Mouse (Mus musculus) liver, embryonic 14.5 days (tissue): Measurements from ENCODE around the gene Usp36. TPM values are rescaled to one million over a fixed set of nuclear protein-coding genes. Genes with fewer than 3 reads are reported as not detected.

Source experiments
- ATAC-seq: fragments of 200-750 bp; cut with Nextera tagmentation; 2 replicates; pipeline ENCODE4 v1.8.0; 2017; ENCODE audit warnings: moderate number of reproducible peaks, mild to moderate bottlenecking, moderate library complexity; ENCODE audit not compliant: insufficient read depth
- DNase-seq, 3 experiments: peaks; one replicate each; pipeline ENCODE4 v3.0.0-alpha.2; 2012 to 2013; ENCODE audit warnings: low read depth in 3 of 3, low spot score in 3 of 3
- H3K27ac ChIP-seq: fragments of 300-500 bp; sonication (generic); 2 replicates; pipeline ENCODE4 v1.5.1; 2014; ENCODE audit warnings: moderate library complexity, mild to moderate bottlenecking, control low read depth, inconsistent platforms
- H3K27me3 ChIP-seq: fragments of 300-500 bp; sonication (generic); 2 replicates; pipeline ENCODE4 v1.6.1; 2014; ENCODE audit warnings: mild to moderate bottlenecking, low read length, moderate library complexity; ENCODE audit not compliant: control insufficient read depth, insufficient read depth
- H3K36me3 ChIP-seq: fragments of 300-500 bp; sonication (generic); replicated peaks from 2 replicates; pipeline ENCODE4 v1.6.1; 2014; ENCODE audit warnings: low read depth; ENCODE audit not compliant: control insufficient read depth, insufficient read depth
- H3K4me1 ChIP-seq, 2 experiments: fragments of 200-500 bp in 1 of 2; fragments of 300-500 bp in 1 of 2; sonication (generic) in 1 of 2; replicated peaks; 2 replicates each; pipeline ENCODE4 v1.6.1; 2012 to 2014; ENCODE audit warnings: antibody characterized with exemption in 1 of 2, inconsistent platforms in 1 of 2, low read length in 1 of 2; ENCODE audit not compliant: control insufficient read depth in 2 of 2, insufficient read depth in 2 of 2
- H3K4me2 ChIP-seq: fragments of 300-500 bp; sonication (generic); 2 replicates; pipeline ENCODE4 v1.6.1; 2014; ENCODE audit warnings: low read depth, mild to moderate bottlenecking, control low read depth, moderate library complexity
- H3K4me3 ChIP-seq, 2 experiments: fragments of 200-500 bp in 1 of 2; fragments of 300-500 bp in 1 of 2; sonication (generic) in 1 of 2; 2 replicates each; pipeline ENCODE4 v1.5.1; 2012 to 2014; ENCODE audit warnings: low read depth in 2 of 2, low read length in 2 of 2, mild to moderate bottlenecking in 2 of 2, control low read depth in 1 of 2, inconsistent platforms in 1 of 2, moderate library complexity in 1 of 2; ENCODE audit not compliant: insufficient read depth in 1 of 2
- H3K9ac ChIP-seq: fragments of 300-500 bp; sonication (generic); replicated peaks from 2 replicates; pipeline ENCODE4 v1.6.1; 2014; ENCODE audit warnings: mild to moderate bottlenecking, control low read depth, moderate library complexity
- H3K9me3 ChIP-seq: fragments of 300-500 bp; sonication (generic); 2 replicates; pipeline ENCODE4 v1.6.1; 2016; ENCODE audit warnings: low read length, mixed read lengths; ENCODE audit not compliant: control insufficient read depth
- CTCF ChIP-seq: IDR thresholded peaks from 2 replicates; pipeline ENCODE4 v1.5.1; 2016; ENCODE audit warnings: antibody characterized with exemption, low read depth, control low read depth
- EP300 ChIP-seq: IDR thresholded peaks from 2 replicates; pipeline ENCODE4 v1.6.1; 2016; ENCODE audit warnings: antibody characterized with exemption, low read depth
- WGBS: fragments of 180-500 bp; shearing (Covaris S2); extraction: QIAGEN DNeasy Blood & Tissue Kit; methylation state at CpG from one replicate; pipeline ENCODE4 v1.1.7; 2014; ENCODE audit not compliant: insufficient replicate concordance; 5-methylcytosine and 5-hydroxymethylcytosine counted together
- polyA plus RNA-seq, 2 experiments: library from polyadenylated mRNA; depleted of rRNA in 1 of 2; stranded (reverse) in 1 of 2; unstranded in 1 of 2; fragments of >200 nt; fragmentation: Nextera tagmentation in 1 of 2; extraction: Ambion mirVana in 1 of 2; gene quantifications; 2 replicates each; pipeline versions ENCODE4 v1.2.1 to v1.2.3; 2012 to 2014

The Usp36 gene
- polyA plus RNA-seq, 2 experiments: 4.1 to 5.3 TPM

GRCm38 (mm10) chr11:118265621-118266020 lies 24.4 kb downstream of the Usp36 start:
- 75% methylated on average over 11 of the region's 11 CpGs for WGBS
- Histone ChIP-seq H3K36me3 (peaks cover 31% of the 10 kb centered on the region), H3K4me2 (no peak overlapping the region), H3K9me3 (no peaks in the 10 kb centered on the region), H3K4me3 (no peak overlapping the region), H3K27ac (no peak overlapping the region), H3K4me1 (no peaks in the 10 kb centered on the region), H3K9ac (no peak overlapping the region), H3K27me3 (no peaks in the 10 kb centered on the region)
- TF ChIP-seq EP300 (no peak), CTCF (no peak)
- ATAC-seq (no peak), DNase-seq (no peak)

GRCm38 (mm10) chr11:118263146-118263545 lies 26.9 kb downstream of the Usp36 start:
- Histone ChIP-seq H3K4me1 (no peaks in the 10 kb centered on the region), H3K27ac (no peak overlapping the region), H3K9ac (no peak overlapping the region), H3K4me3 (no peak overlapping the region), H3K27me3 (no peaks in the 10 kb centered on the region), H3K4me2 (no peak overlapping the region), H3K36me3 (peaks cover 33% of the 10 kb centered on the region), H3K9me3 (no peaks in the 10 kb centered on the region)
- TF ChIP-seq EP300: no peak
- DNase-seq (no peak), ATAC-seq (no peak)
- WGBS: 79% methylated on average over 5 of the region's 5 CpGs

GRCm38 (mm10) chr11:118260081-118260480 lies 30.0 kb downstream of the Usp36 start:
- no peak for DNase-seq
- Histone ChIP-seq H3K27me3 (no peaks in the 10 kb centered on the region), H3K27ac (no peak overlapping the region), H3K4me2 (no peak overlapping the region), H3K4me3 (no peak overlapping the region), H3K9me3 (no peaks in the 10 kb centered on the region), H3K9ac (no peak overlapping the region), H3K36me3 (peaks cover 33% of the 10 kb centered on the region), H3K4me1 (no peaks in the 10 kb centered on the region)
- ATAC-seq: no peak
- TF ChIP-seq EP300 (no peak), CTCF (no peak)
- WGBS: 73% methylated on average over 8 of the region's 8 CpGs

- TF ChIP-seq CTCF (no peak), EP300 (no peak)
- Histone ChIP-seq H3K9ac (no peak overlapping the region), H3K36me3 (peaks cover 29% of the 10 kb centered on the region), H3K4me3 (no peak overlapping the region), H3K27me3 (no peaks in the 10 kb centered on the region), H3K9me3 (no peaks in the 10 kb centered on the region), H3K4me1 (no peaks in the 10 kb centered on the region), H3K27ac (no peak overlapping the region), H3K4me2 (no peak overlapping the region)
- DNase-seq: no peak
- no peak for ATAC-seq
- WGBS: 82% methylated on average over 8 of the region's 8 CpGs
These were observed 30.5 kb downstream of the Usp36 start for GRCm38 (mm10) chr11:118259580-118259979.

- Histone ChIP-seq H3K27me3 (no peaks in the 10 kb centered on the region), H3K4me3 (no peak overlapping the region), H3K9me3 (no peaks in the 10 kb centered on the region), H3K4me1 (no peaks in the 10 kb centered on the region), H3K4me2 (no peak overlapping the region), H3K9ac (no peak overlapping the region), H3K27ac (no peak overlapping the region), H3K36me3 (peaks cover 11% of the 10 kb centered on the region)
- WGBS: 77% methylated on average over 7 of the region's 7 CpGs
- ATAC-seq (no peak), DNase-seq (no peak)
- TF ChIP-seq CTCF: no peak
- TF ChIP-seq EP300: no peak
These were observed 33.7 kb downstream of the Usp36 start for GRCm38 (mm10) chr11:118256371-118256770.
